Mouse (Mus musculus): Measurements from ENCODE around the gene Rsl24d1.
"Not testable (repeated sequence)": the region's sequence is repeated elsewhere in the genome, so short reads cannot be mapped to it uniquely, and the experiment has no call there.

The Rsl24d1 gene

DNA sequence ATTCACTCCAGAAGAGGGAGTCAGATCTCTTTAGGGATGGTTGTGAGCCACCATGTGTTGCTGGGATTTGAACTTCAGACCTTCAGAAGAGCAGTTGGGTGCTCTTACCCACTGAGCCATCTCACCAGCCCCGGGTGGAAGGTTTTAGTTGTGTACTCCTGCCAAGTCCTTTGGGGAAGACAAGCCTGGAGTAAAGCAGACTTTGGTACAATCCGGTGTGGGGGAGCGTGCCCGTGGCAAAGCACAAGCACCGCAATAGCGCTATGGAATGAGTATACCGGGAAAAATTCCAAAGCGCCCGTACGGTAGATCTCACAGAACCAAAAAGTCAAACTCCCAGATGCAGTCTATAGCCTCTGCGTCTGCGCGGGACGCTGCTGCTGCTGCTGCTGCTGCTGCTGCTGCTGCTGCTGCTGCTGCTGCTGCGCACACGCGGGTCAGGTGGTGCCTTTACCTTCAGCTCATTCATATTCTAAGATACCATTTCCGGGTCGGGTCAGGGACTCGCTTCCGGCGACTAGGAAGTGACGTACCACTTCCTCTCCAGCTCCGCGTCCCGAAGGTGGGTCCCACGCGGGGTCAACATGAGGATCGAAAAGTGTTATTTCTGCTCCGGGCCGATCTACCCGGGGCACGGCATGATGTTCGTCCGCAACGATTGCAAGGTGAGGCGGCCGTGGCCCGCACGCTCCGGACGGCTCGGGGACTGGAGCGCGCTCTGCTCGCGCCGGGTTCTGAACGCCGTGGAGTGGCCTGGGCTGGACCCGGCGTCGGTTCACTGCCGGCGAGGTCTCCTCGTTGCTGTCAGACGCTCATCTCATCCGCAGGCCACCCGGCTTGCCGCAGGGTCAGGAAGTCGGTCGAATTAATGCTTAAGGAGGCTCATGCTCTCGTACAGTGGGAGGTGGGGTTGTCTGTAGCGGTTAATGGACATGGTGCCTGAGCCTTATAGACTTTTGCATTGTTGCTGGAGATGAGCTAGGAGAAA, at the start of gene Rsl24d1:
Gene Rsl24d1, plus strand, starts transcription at position 508 of the 988 bp plus-strand sequence.
- peak; percentile 86 to 88 for DNase-seq (ENCODE audit: low spot score in 2 of 2)

DNA sequence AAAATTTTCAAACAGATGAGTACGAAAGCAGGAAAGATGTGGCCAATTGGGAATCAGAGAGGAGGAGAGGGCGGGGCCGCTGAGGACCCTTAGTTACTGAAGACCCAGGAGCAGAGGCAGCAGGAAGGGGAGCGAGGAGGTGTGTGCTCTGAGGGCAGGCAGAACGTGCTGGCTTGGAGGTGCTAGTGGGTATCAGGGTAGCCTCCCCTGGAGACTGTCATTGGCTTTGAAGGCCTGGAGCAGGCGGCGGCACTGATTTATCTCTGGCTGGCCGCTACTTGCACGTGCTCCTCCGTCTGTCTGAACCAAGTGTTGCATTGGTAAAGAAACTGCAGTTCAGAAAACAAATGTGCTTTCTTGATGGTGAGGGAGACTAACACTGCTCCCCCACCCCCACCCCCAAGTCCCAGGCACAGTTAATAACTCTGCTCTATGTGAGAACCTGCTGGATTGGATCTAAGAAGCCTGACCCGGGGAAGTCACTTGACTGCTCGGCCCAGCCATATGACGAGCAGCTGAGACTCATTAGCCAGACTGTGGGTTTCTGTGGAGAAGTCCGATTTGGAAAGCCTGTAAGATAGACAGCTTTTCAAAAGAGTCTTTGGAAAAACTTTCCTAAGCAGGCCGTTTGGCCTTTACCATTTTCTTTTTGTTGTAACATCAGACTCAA, 49.5 kb upstream of the Rsl24d1 start:
- DNase-seq (ENCODE audit: low spot score in 2 of 2): no peak

DNA sequence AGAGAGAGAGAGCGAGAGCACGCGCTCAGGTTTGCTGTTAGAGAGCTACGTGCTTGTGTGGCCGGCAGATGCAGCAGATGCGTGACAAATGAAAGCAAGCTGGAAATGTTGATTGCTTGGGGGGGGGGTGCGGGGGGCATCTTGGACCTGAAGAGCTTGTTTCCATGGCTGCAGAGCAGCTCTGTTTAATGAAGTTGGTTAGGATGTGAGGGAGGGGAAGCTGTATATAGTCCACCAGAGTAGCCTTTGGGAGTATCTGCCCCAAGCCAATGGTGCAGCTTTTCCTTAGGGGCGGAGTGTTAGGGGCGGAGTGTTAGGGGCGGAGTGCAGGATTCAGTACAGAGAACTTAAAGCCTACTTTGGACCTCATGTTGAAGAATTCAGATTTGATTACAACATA, 46.1 kb upstream of the Rsl24d1 start:
- DNase-seq (ENCODE audit: low spot score in 2 of 2): no peak

DNA sequence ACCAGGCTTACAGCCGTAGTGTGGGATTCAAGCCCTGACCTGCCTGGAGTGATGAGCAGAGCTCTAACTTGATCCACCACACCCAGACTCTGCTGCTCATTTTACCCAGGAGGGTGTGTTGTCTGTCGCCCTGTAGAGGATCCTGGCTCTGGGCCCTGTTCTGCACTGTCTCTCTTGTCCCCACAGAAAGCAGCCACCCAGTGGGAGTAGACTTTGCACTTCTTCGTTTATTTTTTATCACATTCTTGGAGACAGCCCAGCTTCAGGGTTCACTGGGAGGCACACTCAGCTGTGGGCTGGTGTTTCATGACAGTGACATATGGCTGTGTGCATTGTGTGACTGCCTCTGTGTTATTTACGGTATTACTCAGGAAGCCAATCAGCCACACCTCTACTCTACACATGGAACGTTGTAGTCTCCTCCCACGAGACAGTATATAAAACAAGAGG, 45.0 kb upstream of the Rsl24d1 start:
- DNase-seq (ENCODE audit: low spot score in 2 of 2): no peak

DNA sequence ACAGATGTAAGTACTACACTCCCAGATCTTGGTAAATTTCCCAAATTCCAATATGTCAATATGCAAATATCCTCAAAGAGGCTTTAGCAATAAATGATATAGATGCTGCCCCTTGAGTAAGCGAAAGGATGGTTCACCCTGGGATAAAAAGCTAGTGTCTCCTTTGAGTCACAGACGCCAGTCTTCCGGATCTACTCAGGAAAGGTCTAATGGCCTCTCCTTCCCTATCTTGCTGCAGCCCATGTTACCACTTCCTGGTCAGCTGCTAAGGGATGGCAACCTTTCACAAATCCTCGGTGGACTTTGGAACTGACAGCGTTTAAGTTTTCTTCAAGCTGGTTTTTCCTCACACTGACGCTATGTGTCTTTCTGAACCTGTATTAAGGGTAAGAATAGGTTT, 44.5 kb upstream of the Rsl24d1 start:
- DNase-seq (ENCODE audit: low spot score in 2 of 2): no peak

DNA sequence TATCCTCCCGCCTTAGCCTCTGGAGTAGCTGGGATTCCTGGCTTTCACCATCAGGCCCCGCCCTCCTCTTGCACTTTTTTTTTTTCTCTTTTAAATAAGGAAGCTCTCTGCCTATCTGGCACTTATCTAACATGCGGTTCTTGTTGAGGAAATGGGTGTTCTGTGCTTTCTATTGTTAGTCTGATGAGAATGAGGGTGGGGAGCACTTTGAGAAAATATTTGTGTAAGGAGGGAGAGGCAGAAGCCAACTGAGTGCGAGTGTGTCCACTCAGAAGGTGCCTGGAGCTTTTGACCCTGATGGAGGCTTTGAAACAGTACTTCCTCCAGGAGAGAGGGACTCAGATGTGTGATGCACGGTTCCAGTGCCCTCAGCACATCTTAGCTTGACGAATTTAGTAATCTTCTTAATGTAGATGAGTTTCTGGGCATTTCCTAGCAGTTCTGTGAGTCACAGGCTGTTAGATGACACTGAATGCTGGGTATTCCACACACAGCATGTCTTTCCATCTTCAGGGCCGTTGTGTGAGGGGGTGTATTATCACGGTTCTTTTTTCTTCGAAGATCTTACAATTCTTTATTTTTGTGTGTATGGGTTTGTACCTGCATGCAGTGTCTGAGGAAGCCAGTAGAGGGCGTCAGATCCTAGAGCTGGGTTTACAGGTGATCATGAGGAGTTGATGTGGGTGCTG, 42.1 kb upstream of the Rsl24d1 start:
- peak in 1 of 2 experiments; percentile 14 for DNase-seq (ENCODE audit: low spot score in 2 of 2)

DNA sequence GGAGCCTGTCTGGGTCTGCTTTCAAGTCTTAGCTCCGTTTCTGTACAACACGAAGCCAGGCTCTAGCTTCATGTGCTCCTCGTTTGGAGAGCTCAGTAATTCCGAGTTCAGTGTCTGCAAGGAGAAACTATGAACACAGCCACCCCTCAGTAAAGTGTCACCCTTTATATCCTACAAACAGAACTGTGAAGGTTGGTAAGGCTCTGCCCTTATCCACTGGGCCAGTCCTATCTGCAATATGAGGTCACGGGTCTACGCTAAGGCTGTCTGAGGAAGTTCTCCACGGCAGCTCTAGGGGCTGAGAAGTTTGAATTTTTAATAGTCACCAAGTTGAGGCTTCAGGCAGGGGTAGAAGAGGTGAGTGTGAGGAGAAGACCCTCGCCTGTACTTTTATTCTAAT, 40.8 kb upstream of the Rsl24d1 start:
- DNase-seq (ENCODE audit: low spot score in 2 of 2): no peak

DNA sequence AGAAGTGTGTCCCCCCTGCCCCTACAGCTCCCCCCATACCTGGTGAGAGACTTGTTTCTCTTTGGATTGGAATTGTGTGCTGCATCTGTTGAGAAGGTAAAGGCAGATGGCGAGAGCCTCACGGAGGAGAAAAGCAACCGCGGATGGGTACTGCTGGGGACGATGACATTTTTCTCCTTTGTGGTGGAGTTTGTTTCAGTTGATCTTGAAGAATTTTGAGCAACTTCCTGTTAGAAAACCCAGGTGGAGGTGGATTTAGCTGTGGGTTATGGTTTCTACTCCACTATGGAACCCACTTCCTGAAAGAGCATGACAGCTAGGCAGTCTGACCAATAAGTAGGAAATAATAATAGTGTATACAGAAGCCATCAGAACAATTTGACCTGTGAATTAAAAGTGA, 40.1 kb upstream of the Rsl24d1 start:
- peak in 1 of 2 experiments; percentile 12 for DNase-seq (ENCODE audit: low spot score in 2 of 2)

DNA sequence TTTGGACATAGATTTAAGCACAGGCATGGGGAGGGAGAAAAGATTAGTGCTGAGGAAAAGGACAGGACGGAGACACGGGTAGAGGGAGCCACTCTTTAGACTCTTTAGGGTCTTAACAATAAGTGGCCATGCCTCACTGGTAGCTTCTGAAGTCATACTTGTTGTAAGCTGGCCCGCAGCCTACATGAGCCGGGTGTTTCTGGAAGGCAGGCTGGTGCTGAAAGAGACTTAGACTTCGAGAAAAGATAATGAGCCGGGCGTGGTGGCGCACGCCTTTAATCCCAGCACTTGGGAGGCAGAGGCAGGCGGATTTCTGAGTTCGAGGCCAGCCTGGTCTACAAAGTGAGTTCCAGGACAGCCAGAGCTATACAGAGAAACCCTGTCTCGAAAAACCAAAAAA, 33.9 kb upstream of the Rsl24d1 start:
- not testable (repeated sequence) for DNase-seq (ENCODE audit: low spot score in 2 of 2)

DNA sequence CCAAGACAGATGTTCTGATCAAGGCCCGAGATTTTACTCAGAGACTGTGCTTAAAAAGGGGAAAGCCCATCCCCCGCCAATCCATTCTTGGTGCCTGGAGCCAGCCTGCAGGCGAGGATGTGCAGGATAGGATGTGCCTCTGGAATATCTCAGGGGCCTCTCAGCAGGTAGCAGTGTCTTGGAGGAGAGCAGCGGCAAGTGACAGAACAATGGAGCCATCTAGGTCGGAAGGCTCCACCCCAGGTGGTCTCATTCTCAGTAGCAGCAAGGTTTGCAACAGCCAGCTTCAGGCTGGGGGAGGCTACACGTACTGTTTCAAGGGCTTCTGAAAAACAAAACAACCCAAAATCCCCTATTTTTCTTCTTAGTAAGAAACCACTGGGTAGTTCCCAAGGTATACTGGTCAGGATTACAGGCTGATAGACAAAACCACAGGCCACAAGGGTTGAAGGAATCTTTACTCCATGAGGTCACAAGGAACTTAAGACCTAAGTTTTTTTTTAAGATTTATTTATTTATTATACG, 33.4 kb upstream of the Rsl24d1 start:
- no peak for DNase-seq (ENCODE audit: low spot score in 2 of 2)

DNA sequence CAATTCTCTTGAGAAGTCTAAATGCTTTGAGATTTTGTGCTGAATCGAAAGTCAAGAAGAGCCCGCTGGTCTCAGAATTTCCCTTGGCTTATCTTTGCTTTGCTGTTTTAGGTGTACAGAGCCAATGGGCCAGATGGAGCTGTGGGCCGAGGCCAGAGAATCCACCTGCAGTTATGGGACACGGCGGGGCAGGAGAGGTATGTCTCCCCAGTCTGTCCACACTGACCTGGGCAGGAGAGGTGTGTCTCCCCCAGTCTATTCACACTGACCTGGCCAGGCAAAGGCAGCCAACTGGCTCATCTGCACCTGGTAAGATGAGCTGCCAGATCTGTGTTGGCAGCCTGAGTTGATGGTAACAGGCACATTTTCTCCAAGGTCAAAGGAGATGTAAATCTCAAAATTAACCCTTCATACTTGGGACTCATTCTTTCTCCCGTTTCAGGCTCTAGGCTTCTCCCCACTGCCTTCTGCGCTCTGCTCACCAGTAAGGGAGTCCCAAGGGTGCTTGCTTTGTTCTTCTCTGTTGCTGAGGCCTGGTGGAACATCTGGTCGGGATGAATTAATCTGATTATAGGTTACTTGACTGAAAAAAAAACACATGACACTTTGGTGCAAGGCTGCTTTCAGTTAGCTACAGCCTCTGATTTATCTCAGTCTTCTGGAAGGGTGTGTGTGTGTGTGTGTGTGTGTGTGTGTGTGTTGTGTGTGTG, 30.8 kb upstream of the Rsl24d1 start:
- no peak for DNase-seq (ENCODE audit: low spot score in 2 of 2)

DNA sequence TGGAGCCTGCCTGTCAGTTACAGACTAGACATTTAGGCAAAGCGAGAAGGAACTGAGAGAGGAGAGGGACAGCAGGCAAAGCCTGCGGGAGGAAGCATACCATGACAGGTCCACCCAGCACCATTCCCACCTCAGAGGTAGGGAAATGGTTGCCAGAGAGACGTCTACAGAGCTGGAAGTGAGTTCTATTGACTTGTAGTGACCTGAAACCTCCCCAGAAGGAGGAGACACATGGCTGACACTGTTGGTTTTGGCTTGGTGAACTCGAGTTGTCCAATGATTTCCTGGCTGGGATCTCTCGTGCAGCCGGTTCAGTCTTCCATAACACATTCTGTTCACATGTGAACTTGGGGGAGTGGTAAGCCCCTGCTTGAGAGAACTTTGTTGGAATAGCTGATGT, 29.3 kb upstream of the Rsl24d1 start:
- no peak for DNase-seq (ENCODE audit: low spot score in 2 of 2)

DNA sequence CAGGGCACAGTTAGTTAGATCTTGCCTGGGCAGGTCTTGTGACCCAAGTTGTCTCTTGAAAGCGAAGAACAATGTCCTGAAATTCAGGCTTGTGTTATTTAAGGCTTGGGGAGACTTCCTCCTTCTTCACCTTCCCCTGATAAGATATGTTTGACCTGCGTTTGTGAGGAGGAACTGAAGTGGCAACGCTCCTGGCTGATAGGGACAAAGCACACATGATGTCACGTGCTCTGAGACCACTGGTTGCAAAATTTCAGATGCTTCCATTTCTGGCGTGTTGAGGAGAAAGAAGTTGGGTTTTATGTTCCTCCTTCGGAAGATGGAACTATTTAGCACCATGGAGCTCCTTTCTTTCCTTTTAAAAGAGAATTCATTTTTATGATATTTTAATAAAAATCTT, 27.4 kb upstream of the Rsl24d1 start:
- peak; percentile 6 to 26 for DNase-seq (ENCODE audit: low spot score in 2 of 2)

DNA sequence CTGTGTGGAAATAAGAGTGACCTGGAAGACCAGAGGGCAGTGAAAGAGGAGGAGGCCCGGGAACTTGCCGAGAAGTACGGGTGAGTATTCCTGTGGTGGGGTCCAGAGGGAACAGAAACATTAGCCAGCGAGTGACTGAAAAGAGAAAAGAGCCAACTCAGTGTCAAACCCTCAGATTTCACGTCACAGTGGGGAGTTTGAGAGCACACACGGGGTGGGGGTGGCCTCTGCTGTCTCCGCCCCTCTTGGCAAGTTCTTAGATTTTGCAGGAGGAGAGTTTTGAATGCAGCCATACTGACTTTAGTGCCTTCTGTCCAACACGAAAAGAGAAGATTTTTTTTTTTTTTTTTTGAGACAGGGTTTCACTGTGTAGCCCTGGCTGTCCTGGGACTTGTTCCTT, 26.1 kb upstream of the Rsl24d1 start:
- no peak for DNase-seq (ENCODE audit: low spot score in 2 of 2)

DNA sequence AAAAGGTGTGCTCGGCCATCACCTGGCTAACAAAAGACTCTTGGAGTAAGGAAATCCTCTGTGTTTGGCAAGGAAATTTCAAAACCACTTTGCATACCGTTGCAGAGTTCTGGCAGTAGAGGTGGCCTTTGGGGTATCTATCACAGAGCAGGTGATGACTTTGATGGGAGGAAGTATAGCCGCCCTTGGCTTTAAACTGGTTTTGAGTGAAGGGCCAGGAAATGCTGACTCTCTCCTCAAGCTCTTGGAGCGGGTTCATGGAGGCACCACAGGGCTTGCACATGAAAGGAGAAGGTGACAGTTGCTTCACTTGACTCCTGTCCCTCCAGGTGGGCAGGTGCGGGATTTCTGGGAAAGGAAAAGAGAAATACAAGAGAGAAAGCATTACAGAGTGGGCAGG, 25.6 kb upstream of the Rsl24d1 start:
- DNase-seq (ENCODE audit: low spot score in 2 of 2): no peak

DNA sequence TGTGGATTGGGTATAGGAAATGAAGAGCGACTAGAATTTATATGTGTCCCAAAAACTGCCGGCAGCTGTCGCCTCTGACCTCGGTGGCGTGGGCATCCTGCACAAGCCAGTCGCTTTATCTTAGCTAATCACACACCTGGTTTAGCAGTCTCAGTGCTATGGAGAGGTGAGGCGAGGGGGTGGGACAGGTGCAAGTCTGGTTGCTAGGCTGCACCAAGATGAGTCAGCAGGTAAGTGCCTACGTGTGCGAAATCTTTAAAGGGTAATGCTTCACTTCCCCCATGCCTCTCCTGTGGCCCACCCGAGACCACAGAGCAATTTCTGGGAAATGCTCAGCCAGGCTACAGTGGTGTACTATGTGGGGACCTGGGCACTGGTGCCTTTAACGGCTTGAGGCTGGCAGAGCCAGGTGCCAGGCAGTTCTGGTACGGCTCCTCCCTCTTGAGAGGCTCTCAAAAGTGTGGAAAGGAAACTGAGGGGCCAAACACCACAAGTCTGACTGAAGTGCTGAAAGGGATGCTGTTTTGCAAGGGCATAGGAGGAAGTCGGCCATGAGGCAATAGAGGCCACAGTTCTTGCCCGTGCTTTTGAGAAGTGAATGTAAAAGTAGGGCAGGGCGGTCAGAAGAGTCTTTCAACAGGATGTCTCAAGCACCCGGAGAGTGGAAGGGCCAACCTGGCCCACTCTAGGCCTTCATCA, 23.9 kb upstream of the Rsl24d1 start:
- DNase-seq (ENCODE audit: low spot score in 2 of 2): peak; percentile 55 to 64

DNA sequence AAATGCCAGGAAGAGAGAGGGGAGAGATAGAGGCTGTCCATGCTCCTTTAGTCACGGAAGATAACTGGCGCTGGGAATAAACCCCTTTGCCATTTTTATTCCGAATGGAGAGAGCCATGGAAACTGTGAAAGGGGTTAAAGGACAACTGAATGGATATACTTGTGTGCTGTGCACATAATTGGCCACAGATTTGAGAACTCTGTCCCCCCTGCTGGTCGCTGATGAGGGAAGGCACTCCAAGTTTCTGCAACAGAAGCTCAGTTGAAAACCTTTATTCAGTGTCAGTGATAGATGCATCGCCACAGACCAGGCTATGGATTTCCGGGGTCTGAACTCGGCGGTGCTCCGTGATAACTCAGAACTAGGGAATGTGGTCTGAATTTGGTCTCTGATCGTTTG, 23.1 kb upstream of the Rsl24d1 start:
- no peak for DNase-seq (ENCODE audit: low spot score in 2 of 2)

DNA sequence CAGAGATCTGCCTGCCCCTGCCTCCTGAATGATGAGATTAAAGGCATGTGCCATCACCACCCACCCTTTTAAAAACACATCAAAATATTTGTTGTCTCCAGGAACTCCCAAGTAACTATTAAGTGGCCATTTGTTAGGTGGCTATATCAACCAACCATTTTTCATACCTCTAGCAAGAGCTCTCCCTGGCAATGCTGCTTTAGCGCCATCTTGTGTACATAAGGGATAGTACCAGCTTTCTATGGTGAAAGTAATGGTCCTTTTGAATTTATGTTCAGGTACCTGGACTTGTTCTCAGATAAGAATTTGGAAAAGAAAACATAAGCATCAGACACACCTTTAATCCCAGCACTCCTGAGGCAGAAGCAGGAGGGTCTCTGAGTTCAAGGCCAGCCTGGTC, 21.5 kb upstream of the Rsl24d1 start:
- peak; percentile 23 to 48 for DNase-seq (ENCODE audit: low spot score in 2 of 2)

DNA sequence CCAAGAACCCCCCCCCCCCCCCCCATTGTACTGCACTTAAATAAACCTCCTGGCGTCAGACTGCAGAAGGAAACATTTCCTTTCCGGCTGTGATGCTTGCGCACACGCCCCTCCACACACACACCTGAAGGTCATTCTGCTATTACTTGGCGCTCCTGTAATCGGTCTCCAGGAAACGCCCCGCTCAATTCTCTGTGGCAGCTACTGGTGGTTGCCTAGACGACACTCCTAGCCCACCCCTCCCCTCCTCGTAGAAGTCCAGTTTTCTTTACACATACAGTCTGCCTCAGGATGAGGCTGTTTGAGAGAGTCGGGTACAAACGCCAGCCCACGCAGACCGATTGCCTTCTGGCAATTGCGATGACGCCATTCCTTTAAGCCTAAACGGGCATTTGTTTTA, 18.6 kb upstream of the Rsl24d1 start:
- no peak for DNase-seq (ENCODE audit: low spot score in 2 of 2)

DNA sequence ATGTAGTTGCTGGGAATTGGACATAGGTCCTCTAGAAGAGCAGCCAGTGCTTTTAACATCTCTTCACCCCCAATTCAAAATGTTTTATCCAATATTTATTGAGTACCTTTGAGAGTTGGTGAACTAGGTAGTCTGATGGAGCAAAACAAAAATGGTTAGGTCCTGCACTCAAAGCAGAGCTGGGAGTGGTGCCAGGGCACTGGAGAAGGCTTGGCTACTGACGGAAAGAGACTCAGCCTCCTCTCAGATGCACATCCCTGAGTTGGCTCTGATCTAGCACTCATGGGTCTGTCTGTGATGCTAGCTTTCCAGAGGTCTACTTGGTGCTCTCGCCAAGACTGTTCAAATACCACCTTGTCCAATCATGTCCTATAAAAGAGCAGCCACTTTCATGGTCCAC, 15.3 kb upstream of the Rsl24d1 start:
- DNase-seq (ENCODE audit: low spot score in 2 of 2): no peak

DNA sequence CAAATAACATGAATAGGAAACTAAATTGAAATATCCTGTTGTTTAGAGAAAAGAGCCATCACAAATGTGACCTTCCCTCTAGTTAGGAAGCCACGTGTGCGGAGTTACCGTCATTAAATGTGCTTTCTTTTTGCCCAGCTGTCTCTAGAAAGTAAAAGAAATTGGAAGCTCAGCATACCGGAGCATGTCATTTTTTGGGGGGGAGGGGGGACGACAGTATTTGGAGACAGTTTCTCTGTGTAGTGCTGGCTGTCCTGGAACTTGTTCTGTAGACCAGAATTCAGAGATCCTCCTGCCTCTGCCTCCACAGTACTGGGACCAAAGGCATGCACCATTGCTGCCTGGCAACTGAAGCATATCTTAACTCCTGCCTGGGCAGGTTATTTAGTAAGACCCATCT, 11.7 kb upstream of the Rsl24d1 start, which contains the start of gene Khdc3:
Gene Khdc3, plus strand, starts transcription at position 301 of the 400 bp plus-strand sequence.
- no peak for DNase-seq (ENCODE audit: low spot score in 2 of 2)
